Mouse (Mus musculus) heart, adult 2 months (tissue): ENCODE data around the gene Hp.

ENCODE experiments used
- CTCF ChIP-seq: fragments of 200-600 bp; IDR thresholded peaks from 2 replicates; pipeline ENCODE4 v1.8.1; 2022; ENCODE audit warnings: antibody characterized with exemption, mild to moderate bottlenecking, moderate library complexity
- EP300 ChIP-seq: fragments of 200-500 bp; IDR thresholded peaks from 2 replicates; pipeline ENCODE4 v1.6.1; 2011; ENCODE audit warnings: low read depth, low read length, control low read depth; ENCODE audit not compliant: insufficient read depth

DNA sequence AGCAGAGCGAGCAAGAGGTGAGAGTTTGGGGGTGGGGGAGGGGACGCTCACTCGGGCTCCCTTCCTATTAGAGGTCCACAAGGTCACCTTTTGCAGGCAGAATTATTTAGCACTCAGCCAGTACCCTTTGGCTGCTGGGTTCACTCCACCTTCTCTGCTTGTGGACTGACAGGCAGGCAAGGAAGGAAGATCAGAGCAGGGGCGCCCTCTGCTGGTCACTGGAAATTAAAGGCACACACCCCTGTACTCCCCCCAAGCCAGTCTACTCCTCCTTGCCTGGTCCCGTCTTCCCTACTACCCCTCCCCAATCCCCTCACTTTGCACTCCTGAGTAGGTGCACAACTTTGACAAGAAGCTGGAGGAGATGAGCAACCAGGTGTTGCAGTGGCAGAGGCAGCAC is 42.3 kb downstream of the Hp start:
- TF ChIP-seq EP300 (0 out of 2 replicates have a peak, but pooled peaks have one; percentile 7), CTCF (peak; percentile 78)
